Mouse (Mus musculus) myocyte (in vitro differentiated cells): ENCODE measurements at regions not wholly inside any gene's neighbourhood (a gene's known extent, or its start where the extent isn't known, plus 50 kb on each side); places are given as distances from the start of the nearest gene placed in this dataset.

ENCODE experiments used
- CEBPB ChIP-seq: IDR thresholded peaks from 2 replicates; pipeline ENCODE4 v1.6.1; 2011; ENCODE audit warnings: mild to moderate bottlenecking, moderate library complexity; ENCODE audit not compliant: poor library complexity, insufficient read depth, severe bottlenecking
- E2F4 ChIP-seq: IDR thresholded peaks from one replicate; pipeline ENCODE4 v1.6.1; 2011; ENCODE audit warnings: mild to moderate bottlenecking, control low read depth, moderate library complexity; ENCODE audit not compliant: insufficient read depth
- MAX ChIP-seq: IDR thresholded peaks from one replicate; pipeline ENCODE4 v1.6.1; 2011; ENCODE audit warnings: low read depth, mild to moderate bottlenecking, control low read depth
- MYOD1 ChIP-seq, 3 experiments: IDR thresholded peaks; one replicate each; pipeline ENCODE4 v1.6.1; 2011; ENCODE audit warnings: control low read depth in 2 of 3, low read depth in 2 of 3, mild to moderate bottlenecking in 2 of 3, moderate library complexity in 1 of 3; ENCODE audit not compliant: insufficient read length in 2 of 3, control insufficient read depth in 1 of 3
- MYOG ChIP-seq, 3 experiments: IDR thresholded peaks; one replicate each; pipeline ENCODE4 v1.6.1; 2011; ENCODE audit warnings: control low read depth in 2 of 3, low read depth in 2 of 3, mild to moderate bottlenecking in 2 of 3; ENCODE audit not compliant: insufficient read length in 2 of 3, control insufficient read depth in 1 of 3, insufficient read depth in 1 of 3
- POLR2A ChIP-seq: IDR thresholded peaks from one replicate; pipeline ENCODE4 v1.6.1; 2011; ENCODE audit warnings: low read depth, mild to moderate bottlenecking, control low read depth, moderate library complexity; ENCODE audit not compliant: insufficient read length
- POLR2AphosphoS2 ChIP-seq: IDR thresholded peaks from one replicate; pipeline ENCODE4 v1.6.1; 2011; ENCODE audit warnings: low read depth, control low read depth; ENCODE audit not compliant: insufficient read length
- REST ChIP-seq: IDR thresholded peaks from one replicate; pipeline ENCODE4 v1.6.1; 2011; ENCODE audit warnings: mild to moderate bottlenecking, control low read depth, moderate library complexity; ENCODE audit not compliant: insufficient read depth, insufficient read length
- SRF ChIP-seq: IDR thresholded peaks from one replicate; pipeline ENCODE4 v1.6.1; 2011; ENCODE audit warnings: low read depth; ENCODE audit not compliant: control insufficient read depth, insufficient read length
- TCF12 ChIP-seq: IDR thresholded peaks from one replicate; pipeline ENCODE4 v1.6.1; 2011; ENCODE audit warnings: mild to moderate bottlenecking, control low read depth; ENCODE audit not compliant: poor library complexity, insufficient read depth, severe bottlenecking
- TCF3 ChIP-seq: IDR thresholded peaks from one replicate; pipeline ENCODE4 v1.6.1; 2011; ENCODE audit warnings: low read depth, control low read depth; ENCODE audit not compliant: insufficient read length
- USF1 ChIP-seq: IDR thresholded peaks from one replicate; pipeline ENCODE4 v1.6.1; 2011; ENCODE audit warnings: low read depth, mild to moderate bottlenecking, control low read depth, moderate library complexity

GRCm38 (mm10) chr17:47317651-47318050, 51.0 kb upstream of the Mrps10 start:
- no peak for TF ChIP-seq POLR2A
- TF ChIP-seq CEBPB, result no peak
- TF ChIP-seq TCF12, result no peak
- TF ChIP-seq MYOD1 (IDR thresholded peaks at IDR 0.05; ENCODE audit: control insufficient read depth in 1 of 3, insufficient read length in 2 of 3, low read depth in 2 of 3), result no peak
- no peak for TF ChIP-seq POLR2AphosphoS2
- no peak for TF ChIP-seq REST
- no peak for TF ChIP-seq USF1
- no peak for TF ChIP-seq TCF3
- no peak for TF ChIP-seq SRF
- TF ChIP-seq E2F4, result no peak
- TF ChIP-seq MYOG (IDR thresholded peaks at IDR 0.05; ENCODE audit: control insufficient read depth in 1 of 3, insufficient read depth in 1 of 3, insufficient read length in 2 of 3, low read depth in 2 of 3), result no peak
- TF ChIP-seq MAX, result no peak
